Mouse (Mus musculus) inflammation-experienced regulatory T-cells (primary cell): ENCODE data around the gene Diaph3. TPM values are rescaled to one million over a fixed set of nuclear protein-coding genes. Genes with fewer than 3 reads are reported as not detected.

ENCODE experiments used
- polyA plus RNA-seq, 2 experiments: library from polyadenylated mRNA; unstranded; fragments of 100-300 nt; shearing (Covaris generic); gene quantifications; one replicate each; pipeline ENCODE4 v1.2.1; 2017

Diaph3 gene
- 1 to 10 TPM; 1.9 to 3.1 TPM for polyA plus RNA-seq

GRCm38 (mm10) chr14:87140963-87141486 lies at the start of gene Diaph3:
Gene Diaph3, minus strand, starts transcription at chr14:87141235.

